Mouse (Mus musculus) limb, embryonic 11.5 days (tissue): ENCODE measurements around the gene Acaa1a. TPM values are rescaled to one million over a fixed set of nuclear protein-coding genes. Genes with fewer than 3 reads are reported as not detected.
A peak's percentile ranks its signal among the peaks of the same experiment; 100 is the strongest.

Experiments used
- ATAC-seq: fragments of 200-750 bp; cut with Nextera tagmentation; 2 replicates; pipeline ENCODE4 v1.8.0; 2017; ENCODE audit warnings: low read depth; ENCODE audit not compliant: insufficient number of reproducible peaks, low FRiP score, low TSS enrichment
- DNase-seq: peaks from one replicate; pipeline ENCODE4 v3.0.0-alpha.2; 2015; ENCODE audit warnings: low spot score
- H3K27ac ChIP-seq: fragments of 300-500 bp; sonication (generic); replicated peaks from 2 replicates; pipeline ENCODE4 v1.5.1; 2014; ENCODE audit warnings: low read depth, mild to moderate bottlenecking, low read length
- H3K27me3 ChIP-seq: fragments of 300-500 bp; sonication (generic); 2 replicates; pipeline ENCODE4 v1.6.1; 2014; ENCODE audit warnings: mild to moderate bottlenecking, low read length, mixed read lengths; ENCODE audit not compliant: control insufficient read depth, insufficient read depth
- H3K36me3 ChIP-seq: fragments of 300-500 bp; sonication (generic); 2 replicates; pipeline ENCODE4 v1.6.1; 2014; ENCODE audit warnings: mild to moderate bottlenecking, low read length, moderate library complexity, mixed read lengths; ENCODE audit not compliant: control insufficient read depth, insufficient read depth
- H3K4me1 ChIP-seq: fragments of 300-500 bp; sonication (generic); 2 replicates; pipeline ENCODE4 v1.6.1; 2014; ENCODE audit warnings: low read length, mixed read lengths; ENCODE audit not compliant: control insufficient read depth, insufficient read depth
- H3K4me2 ChIP-seq: fragments of 300-500 bp; sonication (generic); 2 replicates; pipeline ENCODE4 v1.6.1; 2014; ENCODE audit warnings: low read depth, mild to moderate bottlenecking, moderate library complexity; ENCODE audit not compliant: severe bottlenecking
- H3K4me3 ChIP-seq: fragments of 300-500 bp; sonication (generic); 2 replicates; pipeline ENCODE4 v1.5.1; 2014; ENCODE audit warnings: low read depth, low read length
- H3K9ac ChIP-seq: fragments of 300-500 bp; sonication (generic); 2 replicates; pipeline ENCODE4 v1.6.1; 2014; ENCODE audit warnings: mild to moderate bottlenecking, low read length
- H3K9me3 ChIP-seq: fragments of 300-500 bp; sonication (generic); 2 replicates; pipeline ENCODE4 v1.6.1; 2016; ENCODE audit warnings: low read length; ENCODE audit not compliant: control insufficient read depth
- WGBS: fragments of 180-500 bp; shearing (Covaris S2); extraction: QIAGEN DNeasy Blood & Tissue Kit; methylation state at CpG from one replicate; pipeline ENCODE4 v1.1.7; 2014; 5-methylcytosine and 5-hydroxymethylcytosine counted together
- polyA plus RNA-seq: library from polyadenylated mRNA; unstranded; fragments of >200 nt; fragmentation: Nextera tagmentation; extraction: Ambion mirVana; gene quantifications from 2 replicates; pipeline ENCODE4 v1.2.1, GENCODE M21; 2014

Gene Acaa1a
- polyA plus RNA-seq, 1 experiment from 2014 or later, result 61.0 TPM

- peak within 1 kb of the TSS; percentile 78 for H3K9ac ChIP-seq
- under 1% methylated on average over 68 of the region's 68 CpGs for WGBS
- peak; percentile 92 for DNase-seq
- H3K4me2 ChIP-seq, result peak within 1 kb of the TSS; percentile 77
- peaks cover 3% of the 10 kb centered on the region; the same call in 1 of the 2 replicates for H3K36me3 ChIP-seq
- H3K9me3 ChIP-seq, result no peaks in the 10 kb centered on the region
- 0 out of 2 replicates have a peak, but pooled peaks cover 2% of the 10 kb centered on the region for H3K27me3 ChIP-seq
- peaks cover 11% of the 10 kb centered on the region; the same call in 1 of the 2 replicates for H3K4me1 ChIP-seq
- H3K4me3 ChIP-seq, result peak within 1 kb of the TSS; percentile 70
- peak; percentile 97 for ATAC-seq
- H3K27ac ChIP-seq, result peak within 1 kb of the TSS; percentile 63
Observed at GRCm38 (mm10) chr9:119340909-119341816, 1.7 kb downstream of the Acaa1a start, which contains the start of gene Myd88. Myd88 (minus strand) TSS chr9:119341411.

GRCm38 (mm10) chr9:119342728-119343127 lies 3.3 kb downstream of the Acaa1a start:
- H3K27me3 ChIP-seq, result 0 out of 2 replicates have a peak, but pooled peaks cover 2% of the 10 kb centered on the region
- H3K4me2 ChIP-seq, result no peak overlapping the region
- WGBS, result 92% methylated on average over 7 of the region's 7 CpGs
- peaks cover 11% of the 10 kb centered on the region; the same call in 1 of the 2 replicates for H3K4me1 ChIP-seq
- H3K36me3 ChIP-seq, result peaks cover 6% of the 10 kb centered on the region; the same call in 1 of the 2 replicates
- H3K9ac ChIP-seq, result no peak overlapping the region
- no peak for ATAC-seq
- H3K27ac ChIP-seq, result no peak overlapping the region
- no peak for DNase-seq
- H3K9me3 ChIP-seq, result no peaks in the 10 kb centered on the region
- no peak overlapping the region for H3K4me3 ChIP-seq

GRCm38 (mm10) chr9:119346376-119346775 lies 6.9 kb downstream of the Acaa1a start:
- no peak for ATAC-seq
- Histone ChIP-seq H3K36me3 (peaks cover 11% of the 10 kb centered on the region; the same call in 1 of the 2 replicates), H3K9ac (no peak overlapping the region), H3K9me3 (no peaks in the 10 kb centered on the region), H3K27me3 (no peaks in the 10 kb centered on the region), H3K4me1 (peaks cover 4% of the 10 kb centered on the region; the same call in 1 of the 2 replicates), H3K27ac (no peak overlapping the region), H3K4me3 (no peak overlapping the region), H3K4me2 (no peak overlapping the region)
- DNase-seq, result no peak
- 93% methylated on average over 8 of the region's 8 CpGs for WGBS

- Histone ChIP-seq H3K4me3 (no peak overlapping the region), H3K4me2 (no peak overlapping the region), H3K9ac (no peak overlapping the region), H3K27ac (no peak overlapping the region), H3K4me1 (no peaks in the 10 kb centered on the region), H3K27me3 (no peaks in the 10 kb centered on the region), H3K36me3 (peaks cover 11% of the 10 kb centered on the region; the same call in 1 of the 2 replicates), H3K9me3 (no peaks in the 10 kb centered on the region)
- 90% methylated on average over 3 of the region's 3 CpGs for WGBS
- ATAC-seq (no peak), DNase-seq (no peak)
Observed at GRCm38 (mm10) chr9:119350531-119350930, 11.1 kb downstream of the Acaa1a start.

GRCm38 (mm10) chr9:119350947-119351705 lies 11.7 kb downstream of the Acaa1a start:
- no peak for DNase-seq
- Histone ChIP-seq H3K27ac (no peak overlapping the region), H3K9ac (no peak overlapping the region), H3K4me1 (no peaks in the 10 kb centered on the region), H3K9me3 (no peaks in the 10 kb centered on the region), H3K4me3 (no peak overlapping the region), H3K36me3 (peaks cover 9% of the 10 kb centered on the region; the same call in 1 of the 2 replicates), H3K27me3 (no peaks in the 10 kb centered on the region), H3K4me2 (no peak overlapping the region)
- WGBS, result 89% methylated on average over 10 of the region's 10 CpGs
- ATAC-seq, result no peak

DNA sequence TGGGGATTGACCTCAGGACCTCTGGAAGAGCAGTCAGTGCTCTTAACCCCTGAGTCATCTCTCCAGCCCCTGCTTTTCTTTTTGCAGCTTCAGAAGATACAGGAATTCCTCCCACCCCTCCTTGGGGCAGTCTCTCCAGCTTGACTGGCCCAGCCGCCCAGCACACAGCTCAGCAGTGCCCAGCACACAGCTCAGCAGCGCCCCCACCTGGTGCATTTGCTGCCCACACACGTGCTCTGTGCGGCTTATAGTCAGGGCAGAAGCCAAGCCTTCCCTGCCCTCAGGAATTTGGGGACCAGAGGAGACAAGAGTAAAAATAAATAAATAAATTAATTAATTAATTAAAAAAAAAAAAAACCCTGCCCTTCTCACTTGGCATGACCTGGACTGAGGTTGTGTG lies 12.6 kb downstream of the Acaa1a start:
- ATAC-seq (no peak), DNase-seq (peak; percentile 86)
- 29% methylated on average over 4 of the region's 4 CpGs for WGBS
- Histone ChIP-seq H3K36me3 (peaks cover 5% of the 10 kb centered on the region; the same call in 1 of the 2 replicates), H3K27me3 (no peaks in the 10 kb centered on the region), H3K9ac (no peak overlapping the region), H3K27ac (no peak overlapping the region), H3K4me3 (no peak overlapping the region), H3K4me2 (no peak overlapping the region), H3K9me3 (no peaks in the 10 kb centered on the region), H3K4me1 (no peaks in the 10 kb centered on the region)

- 83% methylated on average over 6 of the region's 6 CpGs for WGBS
Observed at GRCm38 (mm10) chr9:119353926-119354325, 14.4 kb downstream of the Acaa1a start.

DNA sequence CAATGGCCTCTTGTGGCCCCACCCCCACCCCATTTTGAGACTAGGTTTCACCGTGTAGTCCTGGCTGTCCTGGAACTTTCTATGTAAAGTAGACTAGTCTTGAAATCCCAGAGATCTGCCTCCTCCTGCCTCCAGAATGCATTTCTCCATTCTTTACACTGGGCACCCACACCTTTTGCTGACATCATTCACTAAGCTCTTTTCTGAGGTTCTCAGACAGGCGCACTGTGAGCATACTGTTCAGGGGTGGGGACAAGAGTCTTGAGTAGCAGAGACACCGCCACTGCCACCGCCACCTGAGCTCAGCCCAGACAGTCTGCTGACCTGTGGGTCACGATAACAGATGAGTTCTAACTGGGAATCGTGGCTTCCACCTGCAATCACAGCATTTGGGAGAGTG lies 16.5 kb downstream of the Acaa1a start:
- Histone ChIP-seq H3K9me3 (no peaks in the 10 kb centered on the region), H3K9ac (no peak overlapping the region), H3K27me3 (no peaks in the 10 kb centered on the region), H3K4me3 (no peak overlapping the region), H3K4me1 (no peaks in the 10 kb centered on the region), H3K4me2 (no peak overlapping the region), H3K27ac (no peak overlapping the region), H3K36me3 (no peaks in the 10 kb centered on the region; the same call in 1 of the 2 replicates)
- DNase-seq, result no peak
- 77% methylated on average over 6 of the region's 6 CpGs for WGBS
- no peak for ATAC-seq

More at GRCm38 (mm10) chr9:119353926-119354325, 14.4 kb downstream of the Acaa1a start:
- Histone ChIP-seq H3K9me3 (no peaks in the 10 kb centered on the region), H3K36me3 (peaks cover 2% of the 10 kb centered on the region; the same call in 1 of the 2 replicates), H3K4me1 (no peaks in the 10 kb centered on the region), H3K27me3 (no peaks in the 10 kb centered on the region), H3K4me3 (no peak overlapping the region), H3K4me2 (no peak overlapping the region), H3K9ac (no peak overlapping the region), H3K27ac (no peak overlapping the region)
- no peak for DNase-seq
- no peak for ATAC-seq
